Mouse (Mus musculus) midbrain, embryonic 11.5 days (tissue): ENCODE results near the gene Olfr960. TPM values are rescaled to one million over a fixed set of nuclear protein-coding genes. Genes with fewer than 3 reads are reported as not detected.

ENCODE experiments used
- ATAC-seq: fragments of 200-750 bp; cut with Nextera tagmentation; 2 replicates; pipeline ENCODE4 v1.8.0; 2017; ENCODE audit warnings: moderate TSS enrichment, moderate library complexity; ENCODE audit not compliant: low FRiP score
- DNase-seq: peaks from one replicate; pipeline ENCODE4 v3.0.0; 2015; ENCODE audit warnings: low spot score; ENCODE audit errors: missing footprints
- H3K27ac ChIP-seq: fragments of 300-500 bp; sonication (generic); 2 replicates; pipeline ENCODE4 v1.5.1; 2014; ENCODE audit warnings: low read depth, low read length
- H3K27me3 ChIP-seq: fragments of 300-500 bp; sonication (generic); 2 replicates; pipeline ENCODE4 v1.6.1; 2014; ENCODE audit warnings: mild to moderate bottlenecking, low read length, moderate library complexity, mixed read lengths; ENCODE audit not compliant: control insufficient read depth, insufficient read depth
- H3K36me3 ChIP-seq: fragments of 300-500 bp; sonication (generic); 2 replicates; pipeline ENCODE4 v1.6.1; 2014; ENCODE audit warnings: mild to moderate bottlenecking, low read length, moderate library complexity, mixed read lengths; ENCODE audit not compliant: control insufficient read depth, insufficient read depth
- H3K4me1 ChIP-seq: fragments of 300-500 bp; sonication (generic); 2 replicates; pipeline ENCODE4 v1.6.1; 2014; ENCODE audit warnings: low read length; ENCODE audit not compliant: control insufficient read depth, insufficient read depth
- H3K4me2 ChIP-seq: fragments of 300-500 bp; sonication (generic); 2 replicates; pipeline ENCODE4 v1.6.1; 2014; ENCODE audit warnings: mild to moderate bottlenecking, moderate library complexity
- H3K4me3 ChIP-seq: fragments of 300-500 bp; sonication (generic); 2 replicates; pipeline ENCODE4 v1.5.1; 2014; ENCODE audit warnings: low read depth, low read length
- H3K9ac ChIP-seq: fragments of 300-500 bp; sonication (generic); 2 replicates; pipeline ENCODE4 v1.6.1; 2014; ENCODE audit warnings: low read length
- H3K9me3 ChIP-seq: fragments of 300-500 bp; sonication (generic); 2 replicates; pipeline ENCODE4 v1.6.1; 2016; ENCODE audit warnings: low read length; ENCODE audit not compliant: control insufficient read depth
- WGBS: fragments of 180-500 bp; shearing (Covaris S2); extraction: QIAGEN DNeasy Blood & Tissue Kit; methylation state at CpG from one replicate; pipeline ENCODE4 v1.1.7; 2014; 5-methylcytosine and 5-hydroxymethylcytosine counted together
- polyA plus RNA-seq: library from polyadenylated mRNA; unstranded; fragments of >200 nt; fragmentation: Nextera tagmentation; extraction: Ambion mirVana; gene quantifications from 2 replicates; pipeline ENCODE4 v1.2.1, GENCODE M21; 2014

The Olfr960 gene
- polyA plus RNA-seq, 1 experiment from 2014 or later = not detected

- H3K9me3 ChIP-seq = no peaks in the 10 kb centered on the region
- WGBS = 88% methylated on average over 3 of the region's 3 CpGs
- no peaks in the 10 kb centered on the region for H3K4me1 ChIP-seq
- H3K36me3 ChIP-seq = no peaks in the 10 kb centered on the region
- H3K27me3 ChIP-seq = no peaks in the 10 kb centered on the region
- ATAC-seq (no peak), DNase-seq (no peak)
- H3K4me2 ChIP-seq = no peak overlapping the region
- no peak overlapping the region for H3K9ac ChIP-seq
- H3K4me3 ChIP-seq = no peak overlapping the region
- H3K27ac ChIP-seq = no peak overlapping the region
Measured at GRCm38 (mm10) chr9:39623783-39624182, 2.6 kb downstream of the Olfr960 start.

GRCm38 (mm10) chr9:39624711-39625110 is 3.5 kb downstream of the Olfr960 start:
- H3K27ac ChIP-seq = no peak overlapping the region
- no peak overlapping the region for H3K9ac ChIP-seq
- 85% methylated on average over 2 of the region's 2 CpGs for WGBS
- no peaks in the 10 kb centered on the region for H3K36me3 ChIP-seq
- ATAC-seq = no peak
- no peaks in the 10 kb centered on the region for H3K4me1 ChIP-seq
- no peak overlapping the region for H3K4me3 ChIP-seq
- H3K27me3 ChIP-seq = no peaks in the 10 kb centered on the region
- DNase-seq = no peak
- no peak overlapping the region for H3K4me2 ChIP-seq
- no peaks in the 10 kb centered on the region for H3K9me3 ChIP-seq

- no peak for ATAC-seq
- WGBS = 95% methylated on average over 2 of the region's 2 CpGs
Measured at GRCm38 (mm10) chr9:39629069-39629468, 7.9 kb downstream of the Olfr960 start.

GRCm38 (mm10) chr9:39633913-39634594 is 12.9 kb downstream of the Olfr960 start:
- no peaks in the 10 kb centered on the region for H3K27me3 ChIP-seq
- no peaks in the 10 kb centered on the region for H3K36me3 ChIP-seq
- H3K4me2 ChIP-seq = no peak overlapping the region
- no peak overlapping the region for H3K27ac ChIP-seq
- DNase-seq (no peak), ATAC-seq (peak; percentile 65; the same call in 1 of the 2 replicates)
- no peaks in the 10 kb centered on the region for H3K9me3 ChIP-seq
- no peaks in the 10 kb centered on the region for H3K4me1 ChIP-seq
- no peak overlapping the region for H3K9ac ChIP-seq
- H3K4me3 ChIP-seq = no peak overlapping the region
- WGBS = 39% methylated on average over 4 of the region's 4 CpGs

More at GRCm38 (mm10) chr9:39629069-39629468, 7.9 kb downstream of the Olfr960 start:
- Histone ChIP-seq H3K9me3 (no peaks in the 10 kb centered on the region), H3K4me1 (no peaks in the 10 kb centered on the region), H3K9ac (no peak overlapping the region), H3K27ac (no peak overlapping the region), H3K27me3 (no peaks in the 10 kb centered on the region), H3K36me3 (no peaks in the 10 kb centered on the region), H3K4me3 (no peak overlapping the region), H3K4me2 (no peak overlapping the region)
- DNase-seq = no peak

- no peaks in the 10 kb centered on the region for H3K4me1 ChIP-seq
- ATAC-seq (no peak), DNase-seq (no peak)
- no peaks in the 10 kb centered on the region for H3K9me3 ChIP-seq
- no peak within 1 kb of the TSS for H3K27ac ChIP-seq
- H3K4me2 ChIP-seq = no peak within 1 kb of the TSS
- H3K27me3 ChIP-seq = no peaks in the 10 kb centered on the region
- no peaks in the 10 kb centered on the region for H3K36me3 ChIP-seq
- H3K9ac ChIP-seq = no peak within 1 kb of the TSS
- no peak within 1 kb of the TSS for H3K4me3 ChIP-seq
Measured at GRCm38 (mm10) chr9:39644785-39645184, 23.6 kb downstream of the Olfr960 start, which contains the start of gene Olfr961. TSS of gene Olfr961 (plus strand) at chr9:39645085.

GRCm38 (mm10) chr9:39647382-39647781 is 26.2 kb downstream of the Olfr960 start:
- WGBS = 88% methylated on average over 4 of the region's 4 CpGs
- ATAC-seq (no peak), DNase-seq (no peak)
- Histone ChIP-seq H3K4me3 (no peak overlapping the region), H3K27ac (no peak overlapping the region), H3K9ac (no peak overlapping the region), H3K36me3 (no peaks in the 10 kb centered on the region), H3K9me3 (no peaks in the 10 kb centered on the region), H3K4me2 (no peak overlapping the region), H3K27me3 (no peaks in the 10 kb centered on the region), H3K4me1 (no peaks in the 10 kb centered on the region)

- 67% methylated on average over 6 of the region's 6 CpGs for whole genome bisulfite sequencing
- Histone ChIP-seq H3K4me1 (no peaks in the 10 kb centered on the region), H3K4me2 (no peak overlapping the region), H3K27ac (no peak overlapping the region), H3K9ac (no peak overlapping the region), H3K9me3 (no peaks in the 10 kb centered on the region), H3K27me3 (no peaks in the 10 kb centered on the region), H3K36me3 (no peaks in the 10 kb centered on the region), H3K4me3 (no peak overlapping the region)
- no peak for ATAC-seq
- no peak for DNase-seq
Measured at GRCm38 (mm10) chr9:39654756-39655396, 33.7 kb downstream of the Olfr960 start.

GRCm38 (mm10) chr9:39666905-39667304 is 45.7 kb downstream of the Olfr960 start, which contains the start of gene Olfr963:
TSS of gene Olfr963 (plus strand) at chr9:39667205.
- no peak for ATAC-seq

GRCm38 (mm10) chr9:39669723-39670122 is 48.5 kb downstream of the Olfr960 start:
- no peak for ATAC-seq
- Histone ChIP-seq H3K4me1 (no peaks in the 10 kb centered on the region), H3K9ac (no peak overlapping the region), H3K36me3 (no peaks in the 10 kb centered on the region), H3K4me3 (no peak overlapping the region), H3K9me3 (no peaks in the 10 kb centered on the region), H3K27ac (no peak overlapping the region), H3K4me2 (no peak overlapping the region), H3K27me3 (no peaks in the 10 kb centered on the region)
- WGBS = 84% methylated on average over 2 of the region's 2 CpGs
- no peak for DNase-seq

More at GRCm38 (mm10) chr9:39666905-39667304, 45.7 kb downstream of the Olfr960 start, which contains the start of gene Olfr963:
- Histone ChIP-seq H3K4me3 (no peak within 1 kb of the TSS), H3K36me3 (no peaks in the 10 kb centered on the region), H3K9me3 (no peaks in the 10 kb centered on the region), H3K4me1 (no peaks in the 10 kb centered on the region), H3K27me3 (no peaks in the 10 kb centered on the region), H3K27ac (no peak within 1 kb of the TSS), H3K4me2 (no peak within 1 kb of the TSS), H3K9ac (no peak within 1 kb of the TSS)
- no peak for DNase-seq
- WGBS = 91% methylated on average over 1 of the region's 1 CpGs
